Comparison of ENCODE assay signal across 14 mouse cellular contexts in genomic region chr10:91143313-91144230, GRCm38 (mm10). TPM values are rescaled to one million over a fixed set of nuclear protein-coding genes. Genes with fewer than 3 reads are reported as not detected.
DNase-seq lines count a peak whose midpoint lies in the region; ATAC-seq and TF ChIP-seq lines count a peak whose summit lies in the region.
"Had no signal": no experiment of that assay in that cellular context is flagged by ENCODE, and none has a peak within 500 bp of the region (broad histone marks: within the 10 kb centered on the region; RNA-seq: fewer than 3 reads in every experiment).

No protein-coding gene starts in this region.

- peaks cover 18% of the 10 kb centered on the region for H3K36me3 ChIP-seq in liver, adult 2 months (ENCODE audit: control insufficient read depth, insufficient read depth, low read length)
- peaks cover 17% of the 10 kb centered on the region for H3K36me3 ChIP-seq in hindbrain, embryonic 15.5 days
- peaks cover 18% of the 10 kb centered on the region for H3K36me3 ChIP-seq in stomach, embryonic 14.5 days (ENCODE audit: control insufficient read depth, insufficient read depth, low read length)
- H3K36me3 ChIP-seq in neural tube, embryonic 15.5 days = peaks cover 22% of the 10 kb centered on the region

- no peak for DNase-seq in gastrocnemius, adult 2 months
- DNase-seq in gastrocnemius, postnatal 36 days = no peak
- DNase-seq in liver, adult 2 months (ENCODE audit: extremely low read depth, low read depth, low spot score) = no peak
- no peak for DNase-seq in liver
- no peak for DNase-seq in gastrocnemius, postnatal 10 days
- DNase-seq: cerebellum, postnatal 14 days; heart, postnatal 10 days; kidney, postnatal 25 days; midbrain, embryonic 14.5 days; right cerebral cortex, postnatal 4 days had no signal

- no peaks in the 10 kb centered on the region for H3K4me1 ChIP-seq in liver, adult 2 months (ENCODE audit: control insufficient read depth, insufficient read depth, low read length)
- no peaks in the 10 kb centered on the region for H3K4me1 ChIP-seq in hindbrain, embryonic 15.5 days (replicated peaks)
- H3K4me1 ChIP-seq in stomach, embryonic 14.5 days (ENCODE audit: control insufficient read depth, insufficient read depth, low read length) = no peaks in the 10 kb centered on the region
- no peaks in the 10 kb centered on the region for H3K4me1 ChIP-seq in neural tube, embryonic 15.5 days
- H3K4me1 ChIP-seq: lung, embryonic 15.5 days had no signal

- no peak overlapping the region for H3K27ac ChIP-seq in gastrocnemius, adult 2 months
- H3K27ac ChIP-seq in liver, adult 2 months (replicated peaks; ENCODE audit: insufficient read depth, low read depth, low read length) = no peak overlapping the region
- H3K27ac ChIP-seq in hindbrain, embryonic 15.5 days (replicated peaks) = no peak overlapping the region
- H3K27ac ChIP-seq in stomach, embryonic 14.5 days (ENCODE audit: low read length) = no peak overlapping the region
- H3K27ac ChIP-seq in neural tube, embryonic 15.5 days (replicated peaks) = no peak overlapping the region
- H3K27ac ChIP-seq: lung, embryonic 15.5 days had no signal

- WGBS in liver, adult 2 months = 61% methylated on average over 18 of the region's 18 CpGs
- WGBS in hindbrain, embryonic 15.5 days = 78% methylated on average over 18 of the region's 18 CpGs
- WGBS in stomach, embryonic 14.5 days = 66% methylated on average over 18 of the region's 18 CpGs
- 72% methylated on average over 18 of the region's 18 CpGs for WGBS in neural tube, embryonic 15.5 days

- H3K27me3 ChIP-seq in liver, adult 2 months (ENCODE audit: control insufficient read depth, insufficient read depth, low read length) = no peaks in the 10 kb centered on the region
- H3K27me3 ChIP-seq in hindbrain, embryonic 15.5 days = no peaks in the 10 kb centered on the region
- no peaks in the 10 kb centered on the region for H3K27me3 ChIP-seq in stomach, embryonic 14.5 days (ENCODE audit: control insufficient read depth, insufficient read depth, low read length)
- no peaks in the 10 kb centered on the region for H3K27me3 ChIP-seq in neural tube, embryonic 15.5 days (replicated peaks)
- H3K27me3 ChIP-seq: lung, embryonic 15.5 days had no signal

- H3K9ac ChIP-seq in liver, adult 2 months (ENCODE audit: low read depth, low read length) = no peak overlapping the region
- H3K9ac ChIP-seq in hindbrain, embryonic 15.5 days = no peak overlapping the region
- no peak overlapping the region for H3K9ac ChIP-seq in stomach, embryonic 14.5 days (replicated peaks; ENCODE audit: low read depth, low read length)
- H3K9ac ChIP-seq in neural tube, embryonic 15.5 days (replicated peaks) = no peak overlapping the region
- H3K9ac ChIP-seq: lung, embryonic 15.5 days had no signal

- H3K4me2 ChIP-seq in hindbrain, embryonic 15.5 days = no peak overlapping the region
- no peak overlapping the region for H3K4me2 ChIP-seq in stomach, embryonic 14.5 days (replicated peaks; ENCODE audit: low read depth, low read length)
- H3K4me2 ChIP-seq in neural tube, embryonic 15.5 days = no peak overlapping the region
- H3K4me2 ChIP-seq: lung, embryonic 15.5 days had no signal

- H3K4me3 ChIP-seq in gastrocnemius, adult 2 months = no peak overlapping the region
- no peak overlapping the region for H3K4me3 ChIP-seq in liver, adult 2 months (ENCODE audit: insufficient read depth, low read depth, low read length)
- H3K4me3 ChIP-seq in hindbrain, embryonic 15.5 days = no peak overlapping the region
- H3K4me3 ChIP-seq in stomach, embryonic 14.5 days (ENCODE audit: low read depth, low read length) = no peak overlapping the region
- H3K4me3 ChIP-seq in neural tube, embryonic 15.5 days (replicated peaks) = no peak overlapping the region
- H3K4me3 ChIP-seq: lung, embryonic 15.5 days had no signal

- peak; percentile 17; the same call in 1 of the 2 replicates for ATAC-seq in hindbrain, embryonic 15.5 days (ENCODE audit: low FRiP score, low read depth)
- peak; percentile 20; the same call in 1 of the 2 replicates for ATAC-seq in stomach, embryonic 14.5 days (ENCODE audit: insufficient number of reproducible peaks, insufficient read depth, low FRiP score, low read depth)
- ATAC-seq in neural tube, embryonic 15.5 days (ENCODE audit: low FRiP score) = no peak

- TF ChIP-seq POLR2A in liver, adult 2 months (IDR thresholded peaks at IDR 0.05; ENCODE audit: extremely low read depth, insufficient read depth, low read length) = no peak

- no peaks in the 10 kb centered on the region for H3K79me2 ChIP-seq in liver, adult 2 months (ENCODE audit: control insufficient read depth, insufficient read depth, low read length)

- no peaks in the 10 kb centered on the region for H3K9me3 ChIP-seq in hindbrain, embryonic 15.5 days
- H3K9me3 ChIP-seq in stomach, embryonic 14.5 days (ENCODE audit: control insufficient read depth, low read depth, low read length) = no peaks in the 10 kb centered on the region
- no peaks in the 10 kb centered on the region for H3K9me3 ChIP-seq in neural tube, embryonic 15.5 days (replicated peaks)
- H3K9me3 ChIP-seq: lung, embryonic 15.5 days had no signal

- intact Hi-C loops in gastrocnemius, adult 2 months (cut with DNase I) = loop anchor here (5.0 kb wide), 2 partner anchors 71 to 411 kb away; no protein-coding TSS in a partner anchor
- intact Hi-C loops in gastrocnemius, postnatal 36 days (cut with DNase I) = loop anchor here (5.0 kb wide), 2 partner anchors 71 to 411 kb away; no protein-coding TSS in a partner anchor

- TF ChIP-seq CTCF in gastrocnemius, adult 2 months (IDR thresholded peaks at IDR 0.05) = peak; percentile 13; the same call in 1 of the 2 replicates
- peak; percentile 12; the same call in 1 of the 2 replicates for TF ChIP-seq CTCF in liver, adult 2 months (IDR thresholded peaks at IDR 0.05; ENCODE audit: low read depth, low read length)

RNA-seq across cellular contexts. Expression of gene Slc25a3, which starts 19.7 kb away (rescaled TPM):
- 1,000 to 10,000 TPM; 1,080 to 1,363 TPM for total RNA-seq in gastrocnemius, adult 2 months (2021)
- 1,000 to 10,000 TPM; 1,123 to 1,124 TPM for total RNA-seq in gastrocnemius, postnatal 36 days (2021)
- total RNA-seq in liver, adult 2 months (2014; rRNA removed) = 222 and 288 TPM in 2 replicates
- polyA plus RNA-seq in liver, adult 2 months (2012; rRNA removed) = 269 and 371 TPM in 2 replicates
- 567 and 590 TPM in 2 replicates for polyA plus RNA-seq in hindbrain, embryonic 15.5 days (2015; fragmentation: Nextera tagmentation; extraction: Ambion mirVana)
- polyA plus RNA-seq in stomach, embryonic 14.5 days (2014; fragmentation: Nextera tagmentation; extraction: Ambion mirVana) = 501 and 502 TPM in 2 replicates
- 595 and 628 TPM in 2 replicates for polyA plus RNA-seq in neural tube, embryonic 15.5 days (2015; fragmentation: Nextera tagmentation; extraction: Ambion mirVana)
- total RNA-seq in gastrocnemius, postnatal 10 days (2021) = 100 to 1,000 TPM; 776 to 917 TPM

RNA-seq across cellular contexts. Expression of gene Tmpo, which starts 37.5 kb away (rescaled TPM):
- 10 to 100 TPM; 62.2 to 83.0 TPM for total RNA-seq in gastrocnemius, adult 2 months (2021)
- total RNA-seq in gastrocnemius, postnatal 36 days (2021) = 10 to 100 TPM; 52.2 to 57.4 TPM
- 38.4 and 43.3 TPM in 2 replicates for total RNA-seq in liver, adult 2 months (2014; rRNA removed)
- 10.7 and 12.1 TPM in 2 replicates for polyA plus RNA-seq in liver, adult 2 months (2012; rRNA removed)
- 96.7 and 108 TPM in 2 replicates for polyA plus RNA-seq in hindbrain, embryonic 15.5 days (2015; fragmentation: Nextera tagmentation; extraction: Ambion mirVana)
- polyA plus RNA-seq in stomach, embryonic 14.5 days (2014; fragmentation: Nextera tagmentation; extraction: Ambion mirVana) = 236 and 261 TPM in 2 replicates
- 80.0 and 105 TPM in 2 replicates for polyA plus RNA-seq in neural tube, embryonic 15.5 days (2015; fragmentation: Nextera tagmentation; extraction: Ambion mirVana)
- total RNA-seq in gastrocnemius, postnatal 10 days (2021) = 100 to 1,000 TPM in 1 of 2 experiments, 10 to 100 TPM in 1; 84.2 to 106 TPM
